Mouse (Mus musculus) inflammation-experienced regulatory T-cells, adult 16 weeks (primary cell): ENCODE results near the gene Ndufaf2. TPM values are rescaled to one million over a fixed set of nuclear protein-coding genes. Genes with fewer than 3 reads are reported as not detected.

Source experiments
- polyA plus RNA-seq: library from polyadenylated mRNA; unstranded; fragments of 100-300 nt; shearing (Covaris generic); gene quantifications from one replicate; pipeline ENCODE4 v1.2.1, GENCODE M21; 2017

Ndufaf2 gene
- 22.6 TPM for polyA plus RNA-seq

DNA sequence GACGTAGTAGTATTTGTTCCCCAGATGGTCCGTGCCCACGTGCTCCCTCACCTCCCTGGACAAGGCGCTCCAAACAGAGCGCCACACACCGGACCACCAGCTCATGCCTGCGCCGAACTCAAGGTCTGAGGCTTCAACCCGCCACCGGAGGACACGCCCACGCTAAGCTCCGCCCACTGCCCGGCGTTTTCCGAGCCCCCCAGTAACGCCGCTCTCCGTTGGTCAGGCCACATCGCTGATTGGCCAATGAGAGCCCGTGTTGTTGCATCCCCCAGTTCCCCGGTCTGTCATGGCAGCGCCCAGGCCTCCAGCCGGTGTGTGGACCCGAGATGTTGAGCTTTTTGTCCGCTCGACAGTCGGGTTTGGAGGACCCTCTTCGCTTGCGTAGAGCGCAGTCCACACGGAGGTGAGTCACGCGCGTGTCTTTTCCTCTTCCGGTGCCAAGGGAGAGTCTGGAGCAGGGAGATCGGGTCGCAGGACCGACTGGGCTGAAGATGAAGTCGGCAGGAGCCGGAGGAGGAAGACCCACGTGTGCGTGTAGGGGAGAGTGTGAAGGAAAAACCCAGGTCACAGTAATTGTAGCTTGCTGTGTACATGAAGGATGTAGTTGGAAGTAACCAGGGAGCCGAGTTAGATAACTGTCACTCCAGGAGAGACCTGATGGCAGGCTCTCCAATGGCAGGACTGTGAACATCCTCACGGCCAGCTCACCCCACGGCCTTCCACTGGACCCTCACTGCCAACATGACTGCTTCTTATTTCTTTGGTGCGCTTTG, at the start of gene Ndufaf2, which contains the start of gene Ercc8:
Gene Ndufaf2, minus strand, starts transcription at position 159 of the 776 bp plus-strand sequence.
Gene Ercc8, plus strand, starts transcription at position 267 of the 776 bp plus-strand sequence.

DNA sequence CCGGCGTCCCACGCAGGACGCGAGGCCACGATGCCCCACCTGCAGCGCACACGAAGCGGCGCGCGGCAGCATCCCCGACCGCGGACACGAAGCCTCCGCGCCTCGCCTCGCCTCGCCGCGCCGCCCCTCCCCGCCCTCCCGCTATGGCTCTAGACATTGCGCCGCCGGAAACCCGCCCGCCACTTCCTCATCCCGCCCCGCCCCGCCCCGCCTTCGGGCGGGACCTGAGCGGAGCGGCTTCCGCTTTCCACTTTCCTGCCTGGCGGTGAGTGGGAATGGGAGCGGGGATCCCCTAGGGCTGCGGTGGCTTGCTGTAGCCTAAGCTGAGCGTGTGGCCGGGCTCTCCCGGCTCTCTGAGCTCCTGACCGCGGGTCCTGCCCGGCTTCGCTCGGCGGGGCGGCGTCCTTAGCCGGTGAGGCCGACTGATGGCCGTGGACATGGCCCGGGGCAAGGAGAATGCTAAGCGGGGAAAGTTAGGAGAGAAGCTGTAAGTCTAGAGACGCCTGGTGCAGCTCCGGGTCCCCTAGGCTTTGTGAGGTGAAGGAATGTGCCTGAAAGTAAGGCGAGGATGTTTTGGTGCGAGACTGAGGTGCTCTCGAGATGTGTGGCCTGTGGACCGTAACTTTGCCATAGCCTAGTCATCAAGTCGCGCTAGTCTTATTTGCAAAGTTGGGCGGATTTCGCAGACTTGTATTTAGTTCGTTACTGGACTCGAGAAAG, 114.0 kb downstream of the Ndufaf2 start, which contains the start of gene Smim15:
Gene Smim15, plus strand, starts transcription at position 225 of the 720 bp plus-strand sequence.

Other genes with a start within 250 kb of the Ndufaf2 start
- gene Smim15, start 114.2 kb downstream of the Ndufaf2 start, polyA plus RNA-seq = 66.7 TPM
- 16.4 TPM for gene Ercc8, start 108 bp upstream of the Ndufaf2 start, polyA plus RNA-seq
- 0.45 TPM for gene Elovl7, start 55.8 kb upstream of the Ndufaf2 start, polyA plus RNA-seq
- gene Depdc1b, start 157.7 kb upstream of the Ndufaf2 start, polyA plus RNA-seq = 3.5 TPM